8 mouse cellular contexts compared by ENCODE assay signal in the genomic region with DNA sequence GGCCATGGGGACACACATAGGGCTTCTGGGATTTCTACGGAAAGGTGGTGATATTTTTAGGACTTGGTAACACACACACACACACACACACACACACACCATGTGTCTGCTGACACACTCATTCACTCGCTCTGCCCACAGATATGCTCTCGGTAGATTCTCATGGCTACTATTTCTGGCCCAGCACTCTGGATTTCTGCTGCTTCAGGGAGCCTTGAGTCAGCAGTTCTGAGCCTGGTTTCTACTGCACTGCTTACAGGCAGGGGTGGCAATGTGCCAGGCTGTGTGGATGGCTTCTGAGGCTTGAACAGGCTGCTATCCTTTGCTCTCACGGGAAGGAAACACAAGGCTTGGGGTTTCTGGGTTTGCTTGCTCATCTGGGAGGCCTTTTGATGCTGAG.
DNase-seq lines count a peak whose midpoint lies in the region; ATAC-seq and TF ChIP-seq lines count a peak whose summit lies in the region.

No protein-coding gene starts in this region.

- H3K4me2 ChIP-seq in lung, embryonic 14.5 days: no peak overlapping the region

- no peak overlapping the region for H3K4me3 ChIP-seq in lung, embryonic 14.5 days (ENCODE audit: low read depth, low read length)

- H3K36me3 ChIP-seq in lung, embryonic 14.5 days (ENCODE audit: insufficient read depth): no peaks in the 10 kb centered on the region

- no peak for ATAC-seq in lung, embryonic 14.5 days (ENCODE audit: insufficient read depth)

- TF ChIP-seq CTCF in lung, embryonic 14.5 days (IDR thresholded peaks at IDR 0.05; ENCODE audit: low read depth): no peak
- TF ChIP-seq CTCF in brain, embryonic 14.5 days (IDR thresholded peaks at IDR 0.05; ENCODE audit: borderline replicate concordance, extremely low read depth, insufficient read depth, insufficient read length): no peak

- H3K9ac ChIP-seq in lung, embryonic 14.5 days: no peak overlapping the region

- no peak overlapping the region for H3K27ac ChIP-seq in lung, embryonic 14.5 days (ENCODE audit: low read depth)

- DNase-seq in lung, embryonic 14.5 days: peak; percentile 75
- no peak for DNase-seq in lung, adult 18-20 months
- DNase-seq in brain, embryonic 14.5 days (ENCODE audit: low read depth): peak; percentile 76
- peak; percentile 72 for DNase-seq in gastrocnemius, postnatal 10 days
- DNase-seq in layer of hippocampus, adult 18-20 months (ENCODE audit: low spot score in 2 of 2): peak; percentile 51 to 81
- DNase-seq in right cerebral cortex, postnatal 10 days (ENCODE audit: low spot score in 2 of 2): peak; percentile 85 to 88
- DNase-seq in spleen, postnatal 10 days (ENCODE audit: low spot score in 2 of 2): no peak
- no peak for DNase-seq in thymus, postnatal 25 days

- TF ChIP-seq POLR2A in brain, embryonic 14.5 days (IDR thresholded peaks at IDR 0.05; ENCODE audit: borderline replicate concordance, extremely low read depth, insufficient read depth, insufficient read length, poor library complexity, severe bottlenecking): no peak

- no peaks in the 10 kb centered on the region for H3K4me1 ChIP-seq in lung, embryonic 14.5 days (ENCODE audit: insufficient read depth)

- WGBS in lung, embryonic 14.5 days: 50% methylated on average over 4 of the region's 4 CpGs

- H3K9me3 ChIP-seq in lung, embryonic 14.5 days (ENCODE audit: low read depth, low read length): no peaks in the 10 kb centered on the region

- no peaks in the 10 kb centered on the region for H3K27me3 ChIP-seq in lung, embryonic 14.5 days (ENCODE audit: insufficient read depth, low read length)

Comparison
In these comparisons a context has a peak if more than half of its experiments do, and no peak if none do; other contexts are left out.
1. DNase-seq: peak in lung, embryonic 14.5 days (single experiment), brain, embryonic 14.5 days (single experiment), gastrocnemius, postnatal 10 days (single experiment), layer of hippocampus, adult 18-20 months (2 of 2) and right cerebral cortex, postnatal 10 days (2 of 2); none in lung, adult 18-20 months (0 of 2), spleen, postnatal 10 days (0 of 2) and thymus, postnatal 25 days (single experiment).